Mouse (Mus musculus) heart, postnatal 36 days (tissue): ENCODE data around the gene Scrn3. TPM values are rescaled to one million over a fixed set of nuclear protein-coding genes. Genes with fewer than 3 reads are reported as not detected.

Source experiments
- DNase-seq, 2 experiments: peaks; one replicate each; pipeline ENCODE4 v3.0.0; 2021 to 2022
- intact Hi-C: fragments of 180-260 bp; cut with DNase I; formaldehyde crosslinking; loops from one replicate; pipeline ENCODE4 v1.15.1; 2025
- total RNA-seq, 2 experiments: library from RNA; stranded (reverse); gene quantifications; 2 replicates each; pipeline ENCODE4 v1.2.3; 2021

Gene Scrn3
- total RNA-seq, 2 experiments from 2014 or later: 23.2 to 24.3 TPM

DNA sequence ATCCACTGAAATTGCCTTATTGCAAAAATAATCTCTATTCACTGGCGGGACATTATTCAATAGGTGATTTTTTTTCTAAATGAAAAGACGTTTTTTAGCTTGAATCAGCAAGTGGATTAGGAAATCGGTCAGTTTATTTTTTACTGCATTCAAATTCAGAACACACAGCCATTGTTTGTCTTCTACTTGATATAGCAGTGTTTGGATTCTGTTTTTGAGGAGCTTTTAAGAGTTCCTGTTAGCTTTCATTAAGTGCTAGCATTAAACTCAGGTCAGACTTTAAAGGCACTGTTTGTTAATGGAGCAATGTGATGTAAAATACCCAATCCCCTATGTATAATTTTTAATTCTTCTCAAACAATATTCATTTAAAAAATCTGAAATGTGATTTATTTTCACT is 13.6 kb upstream of the Scrn3 start:
- no peak for DNase-seq
- intact Hi-C loops: no loop called here

DNA sequence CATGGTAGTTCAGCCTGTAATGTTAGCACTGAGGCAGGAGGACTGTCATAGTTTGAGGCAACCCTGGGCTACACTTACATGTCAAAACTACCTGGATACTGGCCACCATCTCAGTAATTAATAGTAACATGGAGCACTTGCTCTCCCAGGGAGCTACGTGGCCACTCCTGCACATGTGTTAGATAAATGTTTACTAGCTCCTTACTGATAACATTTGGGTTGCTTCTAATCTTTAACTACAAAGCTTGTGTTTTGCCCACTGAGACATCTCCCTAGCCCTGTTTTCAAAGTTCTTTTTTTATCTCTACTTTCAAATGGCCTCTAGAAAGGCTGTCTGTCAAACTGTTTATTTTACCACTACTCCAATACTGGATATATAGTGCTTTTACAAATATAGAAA is 10.4 kb upstream of the Scrn3 start:
- intact Hi-C loops: no loop called here
- no peak for DNase-seq

DNA sequence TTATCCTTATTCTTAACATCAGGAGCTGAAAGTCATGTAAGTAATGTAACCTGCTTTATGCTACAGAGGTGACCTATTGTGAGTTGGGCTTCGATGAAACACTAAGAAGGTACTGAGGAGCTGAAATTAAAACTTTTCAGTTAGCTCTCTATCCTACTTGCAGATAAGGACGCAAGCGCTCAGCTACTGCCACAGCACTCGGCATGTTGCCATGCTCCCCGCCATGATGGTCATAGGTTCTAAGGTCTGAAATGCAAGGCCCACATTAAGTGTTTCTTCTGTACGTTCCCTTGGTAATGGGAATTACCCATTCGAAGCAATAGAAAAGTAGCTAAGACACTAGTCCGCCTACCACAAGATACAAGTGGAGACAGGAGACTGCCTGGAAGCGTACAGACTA is 9.7 kb upstream of the Scrn3 start:
- DNase-seq: no peak
- intact Hi-C loops: no loop called here

DNA sequence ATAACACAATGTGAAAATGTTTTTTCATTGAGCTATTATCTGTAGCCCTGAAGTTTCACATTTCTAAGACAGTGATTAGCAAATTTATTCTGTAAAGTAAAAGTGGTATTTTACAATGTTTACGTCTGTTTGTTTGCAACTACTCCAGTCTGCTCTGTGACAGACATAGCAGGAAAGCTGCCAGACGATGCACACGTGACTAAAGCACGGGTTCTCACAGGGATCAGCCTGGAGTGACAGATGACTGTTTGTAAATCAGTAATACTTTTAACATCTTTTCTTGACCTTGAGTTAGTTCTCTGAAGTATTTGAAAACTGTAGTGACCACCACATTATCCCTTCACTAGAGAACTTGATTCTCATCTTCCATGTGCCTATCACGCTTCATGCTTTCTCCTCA is 7.9 kb upstream of the Scrn3 start:
- no peak for DNase-seq
- intact Hi-C loops: no loop called here

DNA sequence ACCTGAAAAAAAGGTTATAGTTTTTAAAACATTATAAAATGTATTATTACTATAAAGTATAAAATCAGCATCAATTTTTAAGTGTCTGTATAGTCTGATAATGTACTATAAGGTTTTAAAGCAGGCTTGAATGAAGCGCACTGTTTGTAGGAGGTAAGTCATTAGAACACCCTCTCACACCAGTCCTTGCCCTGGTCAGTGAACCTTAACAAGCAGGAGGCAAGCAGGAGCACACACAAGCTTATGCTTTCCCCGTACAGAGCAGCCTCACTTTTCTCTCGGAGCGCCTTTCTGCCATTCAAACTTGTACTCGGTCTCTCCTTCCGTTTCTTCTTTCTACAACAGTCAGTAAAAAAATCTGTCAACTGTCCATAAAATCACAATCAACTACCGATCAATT is 6.4 kb upstream of the Scrn3 start:
- intact Hi-C loops: no loop called here
- no peak for DNase-seq

DNA sequence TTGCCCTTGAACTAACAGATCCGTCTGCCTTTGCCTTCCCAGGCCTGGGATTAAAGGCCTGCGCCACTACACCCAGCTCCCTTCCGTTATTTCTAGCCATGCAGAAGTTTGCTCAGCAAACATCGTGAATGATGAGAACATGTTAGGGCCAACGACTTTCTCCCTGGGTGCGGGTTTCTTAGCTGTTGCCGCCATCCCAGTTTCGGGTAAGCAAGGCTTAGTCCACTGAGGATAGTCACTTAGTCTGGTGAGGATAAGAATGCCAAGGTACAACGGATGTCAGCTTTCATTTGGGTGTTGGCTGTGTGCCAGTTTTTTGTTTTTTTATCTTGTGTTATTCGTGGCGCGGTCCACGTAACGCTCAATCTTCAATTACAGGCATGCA is 708 bp downstream of the Scrn3 start:
- DNase-seq: peak; percentile 51 to 66
- intact Hi-C loops: loop anchor here (2.0 to 10.0 kb wide), 3 partner anchors 74 to 232 kb away; partner anchors contain the start of gene Gpr155

DNA sequence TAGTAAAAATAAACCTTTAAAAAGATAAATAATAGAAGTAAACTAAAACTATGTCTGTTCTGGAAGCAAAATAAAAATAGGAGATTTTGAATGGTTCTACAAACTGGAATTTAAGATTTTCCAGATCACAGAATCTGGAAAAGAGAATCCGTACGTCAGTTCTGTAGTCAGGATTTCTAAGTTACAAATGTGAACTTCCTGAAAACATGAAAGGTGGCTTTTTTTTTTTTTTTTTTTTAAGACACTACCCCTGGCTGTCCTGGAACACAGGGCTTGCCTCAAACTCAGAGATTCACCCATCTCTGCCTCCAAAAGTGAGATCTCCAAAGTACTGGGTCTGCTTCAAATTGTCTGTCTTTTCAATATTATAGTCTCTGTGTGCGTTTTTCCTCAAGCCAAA is 1.9 kb downstream of the Scrn3 start:
- intact Hi-C loops: loop anchor here (5.0 to 10.0 kb wide), 2 partner anchors 103 to 230 kb away; no protein-coding TSS in a partner anchor
- no peak for DNase-seq

DNA sequence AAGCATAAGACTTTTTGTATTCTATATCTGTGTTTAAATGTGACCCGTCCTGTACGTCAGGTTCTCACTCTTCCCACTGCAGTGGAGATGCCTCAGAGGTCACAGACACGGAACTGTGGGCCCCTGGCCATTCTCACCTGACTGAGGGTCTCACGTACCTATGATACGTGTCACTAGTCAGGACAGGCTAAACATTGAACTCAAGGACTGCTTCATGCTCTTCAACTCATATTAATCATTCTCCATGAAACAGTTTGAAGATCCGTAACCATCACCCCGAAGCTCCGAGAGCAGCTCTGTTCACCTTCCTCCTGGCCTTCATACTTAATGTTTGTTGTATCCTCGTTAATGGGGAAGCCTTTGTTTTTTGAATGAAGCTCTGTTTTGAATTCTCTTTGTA is 5.0 kb downstream of the Scrn3 start:
- intact Hi-C loops: loop anchor here (10.0 kb wide), 1 partner anchor 227 kb away; no protein-coding TSS in a partner anchor
- DNase-seq: no peak

DNA sequence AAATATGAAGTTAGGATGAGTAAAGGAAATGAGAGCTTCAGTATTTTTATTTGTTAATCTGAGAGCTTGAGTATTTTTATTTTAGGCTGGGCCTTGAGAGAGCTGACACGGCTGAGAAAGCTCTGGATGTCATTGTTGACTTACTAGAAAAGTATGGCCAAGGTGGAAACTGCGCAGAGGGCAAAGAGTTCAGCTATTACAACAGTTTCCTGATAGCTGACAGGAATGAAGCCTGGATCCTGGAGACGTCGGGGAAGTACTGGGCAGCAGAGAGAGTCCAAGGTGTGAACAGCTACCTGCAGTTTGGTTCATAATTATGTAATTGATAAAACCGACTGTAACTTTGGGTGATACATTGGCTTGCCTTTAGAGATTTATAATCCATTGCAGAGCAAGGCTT is 6.8 kb downstream of the Scrn3 start:
- intact Hi-C loops: loop anchor here (10.0 kb wide), 1 partner anchor 226 kb away; no protein-coding TSS in a partner anchor

DNA sequence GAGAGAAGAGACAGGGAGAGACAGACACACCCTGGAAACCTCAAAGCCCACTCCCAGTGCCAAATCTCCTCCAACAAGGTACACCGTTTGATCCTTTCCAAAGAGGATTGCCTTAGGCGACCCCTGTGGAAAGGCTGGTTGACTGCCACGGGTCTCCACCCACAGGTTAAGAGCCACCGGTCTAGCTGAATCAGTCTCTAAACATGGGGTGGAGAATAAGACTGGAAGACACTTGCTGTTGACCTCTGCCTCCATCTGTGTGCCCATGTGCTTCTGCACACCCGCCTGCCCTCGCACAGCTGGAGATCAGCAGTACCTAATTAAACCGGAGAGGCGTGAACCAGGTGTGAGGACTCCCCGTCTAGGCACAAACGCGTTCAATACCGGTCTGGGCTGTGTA is 10.6 kb downstream of the Scrn3 start:
- intact Hi-C loops: no loop called here
- no peak for DNase-seq

More for the DNA sequence above, 6.8 kb downstream of the Scrn3 start:
- DNase-seq: no peak

DNA sequence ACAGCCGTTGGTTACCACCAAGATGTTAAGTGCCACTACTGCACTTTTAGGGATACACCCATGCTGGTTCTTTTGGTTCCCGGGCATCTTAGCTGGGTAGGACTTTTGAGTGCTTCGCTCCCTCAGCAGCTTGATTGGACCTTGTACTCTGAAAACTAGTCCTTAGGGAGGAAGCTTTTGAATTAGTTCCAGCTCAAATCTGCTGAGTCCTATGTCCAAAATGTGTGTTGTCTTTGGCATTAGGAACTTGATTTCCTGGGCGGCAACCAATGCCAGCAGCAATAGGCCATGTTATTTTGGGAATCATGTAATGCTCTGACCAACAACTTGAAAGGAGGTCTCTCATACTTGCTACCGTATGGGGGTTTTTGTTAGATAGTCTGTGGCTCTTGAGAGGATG is 13.5 kb downstream of the Scrn3 start:
- intact Hi-C loops: no loop called here
- DNase-seq: no peak

DNA sequence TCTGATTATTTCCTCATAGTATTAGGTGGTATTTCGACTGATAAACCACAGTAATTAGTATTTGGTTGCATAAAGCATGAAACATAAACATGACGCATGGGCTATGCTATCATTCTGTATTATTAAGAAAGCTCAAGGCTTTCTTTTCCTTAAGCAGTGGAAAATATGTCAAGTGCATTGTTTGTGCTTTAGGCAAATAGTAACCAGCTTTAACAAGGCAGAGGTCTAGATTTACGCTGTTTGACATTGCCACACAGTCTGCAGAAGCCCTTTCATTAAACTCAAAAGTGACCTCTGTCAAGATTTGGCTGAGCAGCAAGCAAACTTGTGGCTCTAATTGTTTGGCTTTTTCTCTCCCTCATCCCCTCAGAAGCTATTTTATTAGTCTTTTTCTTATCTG is 23.5 kb downstream of the Scrn3 start:
- intact Hi-C loops: no loop called here
- no peak for DNase-seq

DNA sequence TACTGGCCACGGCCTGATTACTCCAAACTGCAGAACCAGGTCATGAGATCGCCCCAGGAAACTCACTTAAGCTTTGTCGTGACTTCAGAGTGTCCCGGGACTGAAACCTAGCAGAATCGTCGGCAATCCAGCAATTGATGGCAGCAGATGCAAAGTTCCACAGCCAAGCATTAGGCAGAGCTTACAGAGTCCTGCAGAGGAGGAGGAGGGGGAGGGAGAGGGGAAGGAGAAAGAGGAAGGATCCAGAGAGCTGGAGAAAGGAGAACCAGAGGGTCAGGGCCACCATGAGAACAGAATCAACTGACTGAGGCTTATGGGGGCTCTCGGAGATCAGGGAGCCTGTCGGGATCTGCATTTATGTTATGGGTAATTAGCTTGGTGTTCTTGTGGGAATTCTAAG is 26.0 kb downstream of the Scrn3 start:
- intact Hi-C loops: no loop called here
- DNase-seq: no peak

DNA sequence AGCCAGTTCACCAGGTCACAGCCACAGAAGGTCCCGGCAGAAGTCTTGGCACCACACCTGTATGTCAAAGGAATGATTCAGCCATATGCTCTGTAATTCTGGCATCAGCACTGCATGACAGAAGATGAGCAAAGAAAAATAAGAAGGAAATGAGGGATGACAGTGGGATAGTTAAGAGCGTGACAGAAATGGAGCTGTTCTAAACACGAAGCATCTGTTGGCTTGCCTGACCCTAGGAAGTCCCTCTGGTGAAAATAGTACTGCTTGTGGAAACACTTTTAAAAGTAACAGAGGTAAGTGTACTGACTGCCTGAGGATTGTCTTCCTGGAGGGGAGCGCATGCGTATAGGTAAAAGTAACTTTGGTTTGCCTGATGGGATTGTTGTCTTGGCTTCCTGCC is 31.3 kb downstream of the Scrn3 start:
- DNase-seq: no peak
- intact Hi-C loops: no loop called here

DNA sequence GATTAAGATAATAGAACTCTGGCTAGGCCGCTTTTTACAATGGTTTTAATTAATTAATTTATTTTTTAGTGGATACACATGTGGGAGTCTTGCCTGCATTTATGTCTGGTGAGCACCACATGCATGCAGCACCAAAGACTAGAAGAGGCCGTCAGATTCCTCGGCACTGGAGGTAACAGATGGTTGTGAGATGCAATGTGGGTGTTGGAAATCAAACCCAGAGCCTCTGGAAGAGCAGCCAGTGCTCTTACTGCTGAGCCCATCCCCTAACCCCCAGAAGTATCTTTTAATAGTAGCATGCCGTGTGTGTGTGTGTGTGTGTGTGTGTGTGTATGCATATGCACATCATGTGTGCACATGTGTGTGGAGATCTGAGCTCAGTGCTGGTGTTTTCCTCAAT is 32.8 kb downstream of the Scrn3 start:
- intact Hi-C loops: no loop called here
- DNase-seq: no peak

DNA sequence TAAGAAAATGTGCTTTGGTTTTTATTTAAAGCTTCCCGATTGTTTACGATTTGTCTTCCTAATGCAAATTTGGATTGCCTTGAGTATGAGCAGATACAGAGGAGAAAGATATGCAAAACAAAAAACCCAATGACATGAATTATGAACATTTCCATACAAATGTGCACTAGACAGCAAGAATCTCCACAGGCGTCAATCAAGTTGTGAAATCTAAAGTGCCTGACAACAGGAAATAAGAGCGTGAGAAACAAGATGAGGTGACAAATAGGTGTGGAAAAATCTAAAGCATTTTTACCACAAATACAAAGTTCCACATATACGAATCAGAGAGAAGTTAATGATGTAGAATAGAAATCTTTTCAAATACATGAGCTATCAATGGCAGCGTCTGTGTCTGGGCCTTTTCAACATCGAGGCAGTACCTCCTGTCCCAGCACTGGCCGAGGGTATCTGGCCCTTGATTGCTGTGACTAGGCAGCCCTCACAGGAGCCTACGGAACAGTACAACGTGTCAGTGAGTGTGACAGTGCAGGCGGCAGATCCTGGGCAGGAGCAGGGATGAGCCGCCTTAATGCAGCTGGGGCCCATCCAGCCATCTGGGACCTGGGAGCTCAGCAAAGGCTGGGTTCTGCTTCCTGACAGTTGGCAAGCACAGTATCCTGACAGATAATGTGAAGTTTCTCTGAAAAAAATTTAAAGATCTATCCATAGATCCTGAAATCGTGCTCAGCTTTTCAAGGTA is 34.1 kb downstream of the Scrn3 start:
- no peak for DNase-seq
- intact Hi-C loops: no loop called here

DNA sequence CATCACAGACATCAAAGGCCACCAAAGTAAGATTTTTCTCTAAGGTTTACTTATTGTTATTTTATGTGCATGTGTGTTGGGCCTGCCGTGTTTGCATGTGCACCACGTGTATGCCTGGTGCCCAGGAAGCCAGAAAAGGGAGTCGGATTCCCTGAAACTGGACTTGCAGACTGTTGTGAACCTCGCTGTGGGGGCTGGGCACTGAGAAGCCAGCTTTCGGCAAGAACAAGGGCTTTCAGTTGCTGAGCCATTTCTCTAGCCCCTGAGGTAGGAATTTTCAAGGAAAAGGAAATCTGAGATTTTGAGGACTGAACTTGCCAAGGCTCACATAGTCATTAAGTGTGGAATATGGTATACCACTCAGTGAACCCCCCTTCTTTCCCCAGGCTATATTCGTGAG is 34.7 kb downstream of the Scrn3 start:
- no peak for DNase-seq
- intact Hi-C loops: no loop called here

DNA sequence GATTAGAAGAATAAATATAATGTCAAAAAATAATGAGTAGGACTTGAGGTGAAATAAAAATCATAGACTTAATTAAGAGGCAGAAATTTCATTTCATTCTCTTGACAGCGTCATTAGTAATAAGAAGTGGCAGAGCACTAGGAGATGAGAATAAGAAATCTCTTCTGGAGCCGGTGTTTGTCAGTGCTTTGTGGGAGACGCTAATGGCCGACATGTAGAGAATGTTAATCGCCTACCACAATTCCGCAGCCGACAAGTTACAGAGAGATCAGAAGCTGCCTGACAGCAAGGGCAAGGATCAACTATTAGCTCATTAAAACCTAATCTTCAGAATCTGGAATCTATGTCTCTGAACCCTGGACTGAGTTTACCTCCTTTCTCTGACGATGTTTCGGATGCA is 35.4 kb downstream of the Scrn3 start:
- no peak for DNase-seq
- intact Hi-C loops: no loop called here

DNA sequence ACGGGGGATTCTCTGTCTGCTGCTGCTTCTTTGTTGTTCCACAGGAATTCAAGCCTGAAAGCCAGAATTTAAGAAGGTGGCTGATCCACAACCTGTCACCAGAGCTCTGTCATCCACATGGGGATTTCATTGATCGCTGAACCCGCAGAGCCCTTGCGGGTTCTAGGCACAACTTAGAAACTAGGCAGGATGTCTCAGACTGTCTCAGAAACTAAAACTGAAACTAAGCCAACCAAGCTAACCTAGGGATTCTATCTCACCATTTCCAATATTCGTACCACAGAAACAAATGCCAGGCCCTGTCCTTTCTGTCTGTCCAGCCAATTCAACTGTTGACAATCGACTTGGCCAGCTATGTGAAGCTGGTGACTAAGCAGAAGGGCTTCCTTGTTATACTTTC is 35.8 kb downstream of the Scrn3 start:
- DNase-seq: no peak
- intact Hi-C loops: no loop called here

DNA sequence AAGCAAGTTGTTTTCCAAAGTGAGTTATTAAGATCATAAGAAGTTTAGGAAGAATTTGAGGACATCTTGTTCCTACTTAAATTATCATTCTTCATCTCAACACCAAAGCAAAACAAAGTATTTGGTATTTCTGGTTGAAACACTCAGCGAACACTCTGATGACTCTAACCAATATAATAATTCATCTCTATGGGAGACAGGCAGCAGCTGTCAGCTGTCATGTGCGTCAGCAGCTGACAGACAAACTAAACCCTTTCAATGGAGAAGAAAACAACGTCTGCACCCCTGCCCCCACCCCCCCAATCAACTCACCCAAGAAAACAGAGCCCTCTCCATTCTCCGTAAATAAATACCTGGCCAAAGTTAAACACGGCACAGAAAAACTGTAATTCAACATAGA is 39.1 kb downstream of the Scrn3 start:
- intact Hi-C loops: no loop called here
- no peak for DNase-seq

DNA sequence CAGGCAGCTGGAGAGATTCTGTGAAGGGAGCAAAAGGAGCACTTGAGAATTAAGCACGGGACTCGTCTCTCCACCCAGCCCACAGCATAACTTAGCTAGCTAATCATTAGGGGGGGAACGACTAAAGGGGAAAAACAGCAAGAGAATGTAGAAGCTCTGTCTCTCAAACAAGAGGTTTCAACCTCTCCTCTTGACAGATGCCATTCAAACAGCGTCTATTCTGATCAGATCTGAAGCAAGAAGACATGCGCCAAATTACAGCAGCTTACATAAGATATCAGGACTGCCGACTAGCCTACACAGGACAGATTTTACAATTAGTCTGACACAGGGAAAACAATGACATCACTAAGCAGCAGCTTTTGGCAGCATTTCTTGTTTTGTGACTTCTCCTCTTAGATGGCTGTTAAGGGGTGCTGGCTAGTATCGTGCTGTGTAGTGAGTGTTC is 39.5 kb downstream of the Scrn3 start:
- DNase-seq: peak in 1 of 2 experiments; percentile 32
- intact Hi-C loops: no loop called here

DNA sequence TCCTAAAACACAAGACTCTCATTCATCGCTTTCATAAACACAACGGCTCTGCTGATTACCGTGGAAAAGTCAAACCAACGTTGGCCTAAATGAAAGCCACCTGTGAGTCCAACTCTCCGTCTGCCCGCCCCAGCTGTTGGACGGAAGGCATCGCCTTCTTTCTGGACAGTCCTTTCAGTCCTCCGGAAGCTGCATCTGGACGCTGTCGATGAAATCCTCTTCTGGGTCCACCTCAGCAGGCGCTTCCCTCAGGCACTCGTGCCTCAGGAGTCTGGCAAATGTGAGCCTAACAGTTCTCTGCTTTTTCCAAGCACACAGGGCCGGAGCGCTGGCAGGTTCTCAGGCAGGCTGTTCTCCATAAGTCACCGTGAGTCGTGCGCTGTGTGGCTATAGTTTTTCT is 44.6 kb downstream of the Scrn3 start:
- intact Hi-C loops: no loop called here
- no peak for DNase-seq

DNA sequence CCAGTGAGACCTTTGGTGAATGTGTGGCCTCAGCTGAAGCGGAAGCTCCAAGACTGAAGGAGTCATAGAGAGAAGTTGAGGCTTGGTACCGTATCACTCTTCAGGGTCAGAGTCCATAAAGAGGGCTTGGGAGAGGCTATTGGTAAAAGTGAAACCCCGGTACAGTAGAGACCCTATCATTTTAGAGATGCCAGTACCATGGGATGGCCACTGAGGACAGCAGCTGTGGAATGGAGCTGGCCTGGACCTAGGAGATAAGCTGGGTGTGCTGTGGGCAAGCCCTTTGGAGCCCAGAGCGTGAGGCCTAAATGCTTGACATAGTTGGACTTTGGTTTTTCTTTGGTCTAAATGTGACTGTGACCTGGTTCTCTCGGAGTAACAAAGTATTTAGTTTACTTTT is 47.5 kb downstream of the Scrn3 start:
- no peak for DNase-seq
- intact Hi-C loops: no loop called here
